ENCODE assay signal across 17 mouse cellular contexts in the genomic region with DNA sequence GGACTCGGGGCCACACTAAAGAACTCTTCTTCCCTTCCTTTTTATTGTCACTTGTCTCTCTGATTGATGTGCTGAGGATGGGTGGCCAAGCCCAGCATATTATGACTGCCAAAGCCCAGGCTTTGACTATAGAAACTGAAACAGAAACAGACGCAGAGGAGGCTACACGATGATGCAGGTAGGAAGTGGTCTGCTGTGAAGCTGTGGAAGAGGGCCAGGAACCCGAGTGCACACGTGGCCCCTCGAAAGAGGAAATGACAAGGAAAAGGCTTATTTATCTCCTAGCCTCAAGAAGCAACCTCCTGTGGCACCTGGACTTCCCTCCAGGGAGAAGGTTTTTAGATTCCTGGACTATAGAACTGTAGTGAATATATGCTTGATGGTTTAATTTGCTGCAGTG. TPM values are rescaled to one million over a fixed set of nuclear protein-coding genes. Genes with fewer than 3 reads are reported as not detected.
DNase-seq lines count a peak whose midpoint lies in the region; ATAC-seq lines count a peak whose summit lies in the region.
"Had no signal": no experiment of that assay in that cellular context is flagged by ENCODE, and none has a peak within 500 bp of the region (broad histone marks: within the 10 kb centered on the region; RNA-seq: fewer than 3 reads in every experiment).

No protein-coding gene starts in this region.

- no peaks in the 10 kb centered on the region for H3K36me3 ChIP-seq in liver, embryonic 16.5 days (ENCODE audit: control insufficient read depth, insufficient read depth)
- no peaks in the 10 kb centered on the region for H3K36me3 ChIP-seq in splenic B cell, adult 2 months (ENCODE audit: control insufficient read depth, insufficient read depth, low read length, poor library complexity, severe bottlenecking)
- no peaks in the 10 kb centered on the region for H3K36me3 ChIP-seq in midbrain, embryonic 16.5 days (ENCODE audit: control insufficient read depth, insufficient read depth, low read length)
- H3K36me3 ChIP-seq: forebrain, embryonic 12.5 days; limb, embryonic 12.5 days had no signal

- peak; percentile 89 for DNase-seq in CD4-positive helper T cell, adult 2 months (ENCODE audit: low read depth, low spot score)
- peak; percentile 24 for DNase-seq in MN1 (ENCODE audit: low spot score)
- DNase-seq in splenic B cell, adult 2 months (ENCODE audit: low read depth, low spot score) = peak; percentile 87
- no peak for DNase-seq in frontal cortex, postnatal 14 days (ENCODE audit: low spot score in 2 of 2)
- no peak for DNase-seq in ovary, postnatal 14 days (ENCODE audit: low spot score)
- no peak for DNase-seq in cerebellum, adult 9-11 months
- DNase-seq: adrenal gland, postnatal 14 days; cerebellum, adult 2 months; gastrocnemius, postnatal 25 days; kidney, adult 11 months; right cerebral cortex, adult 18-20 months had no signal

- 0 out of 2 replicates have a peak overlapping the region, but pooled peaks have one; percentile 24 for H3K4me2 ChIP-seq in liver, embryonic 16.5 days (ENCODE audit: low read depth, low read length)
- no peak overlapping the region for H3K4me2 ChIP-seq in midbrain, embryonic 16.5 days (ENCODE audit: low read length)
- H3K4me2 ChIP-seq: forebrain, embryonic 12.5 days; limb, embryonic 12.5 days had no signal

- ATAC-seq in liver, embryonic 16.5 days (ENCODE audit: low read depth) = no peak
- ATAC-seq in midbrain, embryonic 16.5 days = no peak

- no peak overlapping the region for H3K4me3 ChIP-seq in liver, embryonic 16.5 days (ENCODE audit: low read depth, low read length)
- H3K4me3 ChIP-seq in midbrain, embryonic 16.5 days (ENCODE audit: low read depth, low read length) = no peak overlapping the region
- H3K4me3 ChIP-seq: forebrain, embryonic 12.5 days; limb, embryonic 12.5 days; myocyte had no signal

- no peak overlapping the region for H3K27ac ChIP-seq in liver, embryonic 16.5 days (ENCODE audit: low read length)
- no peak overlapping the region for H3K27ac ChIP-seq in midbrain, embryonic 16.5 days (ENCODE audit: low read length)
- H3K27ac ChIP-seq: forebrain, embryonic 12.5 days; limb, embryonic 12.5 days; macrophage had no signal

- 17% methylated on average over 6 of the region's 6 CpGs for WGBS in liver, embryonic 16.5 days (ENCODE audit: insufficient replicate concordance)
- 89% methylated on average over 6 of the region's 6 CpGs for WGBS in midbrain, embryonic 16.5 days

- no peak overlapping the region for H3K9ac ChIP-seq in liver, embryonic 16.5 days (ENCODE audit: low read depth, low read length)
- no peak overlapping the region for H3K9ac ChIP-seq in midbrain, embryonic 16.5 days (ENCODE audit: low read depth, low read length)
- H3K9ac ChIP-seq: forebrain, embryonic 12.5 days; limb, embryonic 12.5 days had no signal

- H3K27me3 ChIP-seq in liver, embryonic 16.5 days (ENCODE audit: control insufficient read depth, insufficient read depth, low read depth, low read length) = no peaks in the 10 kb centered on the region
- no peaks in the 10 kb centered on the region for H3K27me3 ChIP-seq in splenic B cell, adult 2 months (ENCODE audit: control insufficient read depth, insufficient read depth, low read length, poor library complexity, severe bottlenecking)
- H3K27me3 ChIP-seq in midbrain, embryonic 16.5 days (ENCODE audit: control insufficient read depth, insufficient read depth, low read depth, low read length) = no peaks in the 10 kb centered on the region
- H3K27me3 ChIP-seq: forebrain, embryonic 12.5 days; limb, embryonic 12.5 days had no signal

- H3K4me1 ChIP-seq in liver, embryonic 16.5 days (ENCODE audit: control insufficient read depth, low read depth, low read length) = peaks cover 3% of the 10 kb centered on the region; the same call in 1 of the 2 replicates
- no peaks in the 10 kb centered on the region; the same call in 1 of the 2 replicates for H3K4me1 ChIP-seq in midbrain, embryonic 16.5 days (ENCODE audit: control insufficient read depth, insufficient read depth, low read length)
- H3K4me1 ChIP-seq: limb, embryonic 12.5 days had no signal

- H3K9me3 ChIP-seq in liver, embryonic 16.5 days (replicated peaks; ENCODE audit: control insufficient read depth, low read length) = no peaks in the 10 kb centered on the region; the same call in 1 of the 2 replicates
- no peaks in the 10 kb centered on the region for H3K9me3 ChIP-seq in midbrain, embryonic 16.5 days (replicated peaks; ENCODE audit: control insufficient read depth, low read length, poor library complexity, severe bottlenecking)
- H3K9me3 ChIP-seq: forebrain, embryonic 12.5 days; limb, embryonic 12.5 days had no signal

RNA-seq across cellular contexts. Expression of gene Phgdh, which starts 8.3 kb away (rescaled TPM):
- 179 and 193 TPM in 2 replicates for polyA plus RNA-seq in liver, embryonic 16.5 days (2015; fragmentation: Nextera tagmentation; extraction: Ambion mirVana)
- 105 and 137 TPM in 2 replicates for polyA plus RNA-seq in midbrain, embryonic 16.5 days (2015; fragmentation: Nextera tagmentation; extraction: Ambion mirVana)

RNA-seq across cellular contexts. Expression of gene Zfp697, which starts 34.2 kb away (rescaled TPM):
- polyA plus RNA-seq in liver, embryonic 16.5 days (2015; fragmentation: Nextera tagmentation; extraction: Ambion mirVana) = 2.0 and 2.1 TPM in 2 replicates
- polyA plus RNA-seq in midbrain, embryonic 16.5 days (2015; fragmentation: Nextera tagmentation; extraction: Ambion mirVana) = 17.7 and 18.2 TPM in 2 replicates

Comparison
In these comparisons a context has a peak if more than half of its experiments do, and no peak if none do; other contexts are left out.
1. DNase-seq: peak in CD4-positive helper T cell, adult 2 months (single experiment), MN1 (single experiment) and splenic B cell, adult 2 months (single experiment); none in frontal cortex, postnatal 14 days (0 of 2), ovary, postnatal 14 days (single experiment) and cerebellum, adult 9-11 months (single experiment).